Mouse (Mus musculus) embryonic facial prominence, embryonic 15.5 days (tissue): ENCODE measurements at regions not wholly inside any gene's neighbourhood (a gene's known extent, or its start where the extent isn't known, plus 50 kb on each side); places are given as distances from the start of the nearest gene placed in this dataset.

Source experiments
- ATAC-seq: fragments of 200-750 bp; cut with Nextera tagmentation; 2 replicates; pipeline ENCODE4 v1.8.0; 2017; ENCODE audit warnings: low read depth, moderate TSS enrichment; ENCODE audit not compliant: insufficient number of reproducible peaks, low FRiP score, low TSS enrichment
- H3K27ac ChIP-seq: fragments of 300-500 bp; sonication (generic); replicated peaks from 2 replicates; pipeline ENCODE4 v1.5.1; 2015; ENCODE audit warnings: mild to moderate bottlenecking, inconsistent platforms
- H3K27me3 ChIP-seq: fragments of 300-500 bp; sonication (generic); 2 replicates; pipeline ENCODE4 v1.6.1; 2015; ENCODE audit warnings: inconsistent platforms
- H3K36me3 ChIP-seq: fragments of 300-500 bp; sonication (generic); 2 replicates; pipeline ENCODE4 v1.6.1; 2015; ENCODE audit warnings: mild to moderate bottlenecking, inconsistent platforms
- H3K4me1 ChIP-seq: fragments of 300-500 bp; sonication (generic); 2 replicates; pipeline ENCODE4 v1.6.1; 2015; ENCODE audit warnings: inconsistent platforms
- H3K4me2 ChIP-seq: fragments of 300-500 bp; sonication (generic); replicated peaks from 2 replicates; pipeline ENCODE4 v1.6.1; 2015; ENCODE audit warnings: mild to moderate bottlenecking, inconsistent platforms
- H3K4me3 ChIP-seq: fragments of 300-500 bp; sonication (generic); replicated peaks from 2 replicates; pipeline ENCODE4 v1.5.1; 2015; ENCODE audit warnings: mild to moderate bottlenecking, inconsistent platforms
- H3K9ac ChIP-seq: fragments of 300-500 bp; sonication (generic); 2 replicates; pipeline ENCODE4 v1.6.1; 2015; ENCODE audit warnings: inconsistent platforms
- H3K9me3 ChIP-seq: fragments of 300-500 bp; sonication (generic); replicated peaks from 2 replicates; pipeline ENCODE4 v1.6.1; 2016; ENCODE audit warnings: inconsistent platforms
- WGBS: fragments of 180-500 bp; shearing (Covaris S2); methylation state at CpG from one replicate; pipeline ENCODE4 v1.1.7; 2015; 5-methylcytosine and 5-hydroxymethylcytosine counted together

GRCm38 (mm10) chr6:36645415-36645814 is 164.6 kb downstream of the Ptn start:
- no peak overlapping the region for H3K4me3 ChIP-seq
- H3K27me3 ChIP-seq: no peaks in the 10 kb centered on the region
- no peaks in the 10 kb centered on the region for H3K4me1 ChIP-seq
- H3K4me2 ChIP-seq: no peak overlapping the region
- H3K9me3 ChIP-seq: no peaks in the 10 kb centered on the region
- no peak overlapping the region for H3K27ac ChIP-seq
- H3K36me3 ChIP-seq: no peaks in the 10 kb centered on the region
- 70% methylated on average over 2 of the region's 2 CpGs for WGBS
- ATAC-seq: no peak
- H3K9ac ChIP-seq: no peak overlapping the region

- no peak overlapping the region for H3K4me3 ChIP-seq
- 46% methylated on average over 7 of the region's 7 CpGs for WGBS
- no peak for ATAC-seq
- no peaks in the 10 kb centered on the region for H3K27me3 ChIP-seq
- no peak overlapping the region for H3K9ac ChIP-seq
- no peaks in the 10 kb centered on the region for H3K9me3 ChIP-seq
- no peak overlapping the region for H3K4me2 ChIP-seq
- H3K4me1 ChIP-seq: no peaks in the 10 kb centered on the region
- no peak overlapping the region for H3K27ac ChIP-seq
- no peaks in the 10 kb centered on the region for H3K36me3 ChIP-seq
These were observed 165.1 kb downstream of the Ptn start for GRCm38 (mm10) chr6:36644880-36645279.

- 85% methylated on average over 2 of the region's 2 CpGs for WGBS
- Histone ChIP-seq H3K4me1 (no peaks in the 10 kb centered on the region), H3K9me3 (no peaks in the 10 kb centered on the region), H3K9ac (no peak overlapping the region), H3K27ac (no peak overlapping the region), H3K36me3 (no peaks in the 10 kb centered on the region), H3K4me2 (no peak overlapping the region), H3K27me3 (no peaks in the 10 kb centered on the region), H3K4me3 (no peak overlapping the region)
- no peak for ATAC-seq
These were observed 173.0 kb downstream of the Ptn start for GRCm38 (mm10) chr6:36637031-36637430.

GRCm38 (mm10) chr6:36627648-36628047 is 182.4 kb downstream of the Ptn start:
- no peaks in the 10 kb centered on the region for H3K27me3 ChIP-seq
- no peaks in the 10 kb centered on the region for H3K4me1 ChIP-seq
- no peak overlapping the region for H3K27ac ChIP-seq
- no peak overlapping the region for H3K9ac ChIP-seq
- ATAC-seq: no peak
- no peaks in the 10 kb centered on the region for H3K9me3 ChIP-seq
- no peak overlapping the region for H3K4me3 ChIP-seq
- H3K4me2 ChIP-seq: no peak overlapping the region
- H3K36me3 ChIP-seq: no peaks in the 10 kb centered on the region
- 50% methylated on average over 2 of the region's 2 CpGs for WGBS

- Histone ChIP-seq H3K4me3 (no peak overlapping the region), H3K4me2 (no peak overlapping the region), H3K27ac (no peak overlapping the region), H3K27me3 (no peaks in the 10 kb centered on the region), H3K9me3 (no peaks in the 10 kb centered on the region), H3K4me1 (no peaks in the 10 kb centered on the region; the same call in 1 of the 2 replicates), H3K9ac (no peak overlapping the region), H3K36me3 (no peaks in the 10 kb centered on the region)
- 55% methylated on average over 10 of the region's 10 CpGs for WGBS
- ATAC-seq: no peak
These were observed 201.6 kb downstream of the Ptn start for GRCm38 (mm10) chr6:36608281-36608970.

GRCm38 (mm10) chr6:36605578-36606205 is 204.3 kb downstream of the Ptn start:
- no peaks in the 10 kb centered on the region; the same call in 1 of the 2 replicates for H3K4me1 ChIP-seq
- H3K4me3 ChIP-seq: no peak overlapping the region
- no peaks in the 10 kb centered on the region for H3K27me3 ChIP-seq
- ATAC-seq: peak; percentile 63; the same call in 1 of the 2 replicates
- H3K27ac ChIP-seq: no peak overlapping the region
- no peaks in the 10 kb centered on the region for H3K9me3 ChIP-seq
- H3K9ac ChIP-seq: no peak overlapping the region
- no peak overlapping the region for H3K4me2 ChIP-seq
- H3K36me3 ChIP-seq: no peaks in the 10 kb centered on the region
- WGBS: 35% methylated on average over 4 of the region's 4 CpGs

GRCm38 (mm10) chr6:36604802-36605201 is 205.2 kb downstream of the Ptn start:
- H3K9ac ChIP-seq: no peak overlapping the region
- ATAC-seq: no peak

GRCm38 (mm10) chr6:36596574-36596973 is 208.7 kb downstream of the Chrm2 start:
- Histone ChIP-seq H3K27ac (no peak overlapping the region), H3K27me3 (no peaks in the 10 kb centered on the region), H3K9me3 (no peaks in the 10 kb centered on the region), H3K9ac (no peak overlapping the region), H3K4me3 (no peak overlapping the region), H3K36me3 (no peaks in the 10 kb centered on the region), H3K4me1 (no peaks in the 10 kb centered on the region), H3K4me2 (no peak overlapping the region)
- ATAC-seq: no peak
- WGBS: 44% methylated on average over 3 of the region's 3 CpGs

More at GRCm38 (mm10) chr6:36604802-36605201, 205.2 kb downstream of the Ptn start:
- Histone ChIP-seq H3K9me3 (no peaks in the 10 kb centered on the region), H3K27me3 (no peaks in the 10 kb centered on the region), H3K4me1 (no peaks in the 10 kb centered on the region; the same call in 1 of the 2 replicates), H3K27ac (no peak overlapping the region), H3K36me3 (no peaks in the 10 kb centered on the region), H3K4me2 (no peak overlapping the region), H3K4me3 (no peak overlapping the region)
- 82% methylated on average over 3 of the region's 3 CpGs for WGBS

GRCm38 (mm10) chr6:36590881-36591630 is 203.2 kb downstream of the Chrm2 start:
- Histone ChIP-seq H3K4me3 (no peak overlapping the region), H3K4me2 (no peak overlapping the region), H3K9ac (no peak overlapping the region), H3K27me3 (no peaks in the 10 kb centered on the region), H3K36me3 (no peaks in the 10 kb centered on the region), H3K4me1 (no peaks in the 10 kb centered on the region), H3K9me3 (no peaks in the 10 kb centered on the region), H3K27ac (no peak overlapping the region)
- 87% methylated on average over 16 of the region's 16 CpGs for WGBS
- no peak for ATAC-seq

- ATAC-seq: no peak
- H3K27ac ChIP-seq: no peak overlapping the region
- WGBS: 91% methylated on average over 3 of the region's 3 CpGs
These were observed 193.2 kb downstream of the Chrm2 start for GRCm38 (mm10) chr6:36581043-36581442.

More at GRCm38 (mm10) chr6:36581043-36581442, 193.2 kb downstream of the Chrm2 start:
- H3K9ac ChIP-seq: no peak overlapping the region
- no peak overlapping the region for H3K4me3 ChIP-seq
- no peaks in the 10 kb centered on the region for H3K4me1 ChIP-seq
- no peaks in the 10 kb centered on the region for H3K27me3 ChIP-seq
- H3K36me3 ChIP-seq: no peaks in the 10 kb centered on the region
- no peak overlapping the region for H3K4me2 ChIP-seq
- H3K9me3 ChIP-seq: no peaks in the 10 kb centered on the region
